Mouse (Mus musculus) lung, postnatal 0 days (tissue): ENCODE results near the gene Comt. TPM values are rescaled to one million over a fixed set of nuclear protein-coding genes. Genes with fewer than 3 reads are reported as not detected.

Experiments
- ATAC-seq: fragments of 200-750 bp; cut with Nextera tagmentation; 2 replicates; pipeline ENCODE4 v1.8.0; 2017; ENCODE audit warnings: moderate library complexity
- DNase-seq: peaks from one replicate; pipeline ENCODE4 v3.0.0-alpha.2; 2016; ENCODE audit warnings: low spot score
- H3K27ac ChIP-seq: fragments of 300-500 bp; sonication (generic); 2 replicates; pipeline ENCODE4 v1.5.1; 2014; ENCODE audit warnings: antibody characterized with exemption, mild to moderate bottlenecking, low read length, mixed read lengths
- H3K27me3 ChIP-seq: fragments of 300-500 bp; sonication (generic); replicated peaks from 2 replicates; pipeline ENCODE4 v1.6.1; 2014; ENCODE audit warnings: low read length, mixed read lengths; ENCODE audit not compliant: insufficient read depth
- H3K36me3 ChIP-seq: fragments of 300-500 bp; sonication (generic); 2 replicates; pipeline ENCODE4 v1.6.1; 2014; ENCODE audit warnings: low read length, mixed read lengths; ENCODE audit not compliant: insufficient read depth
- H3K4me1 ChIP-seq: fragments of 300-500 bp; sonication (generic); 2 replicates; pipeline ENCODE4 v1.6.1; 2014; ENCODE audit warnings: antibody characterized with exemption, low read depth, low read length, mixed read lengths; ENCODE audit not compliant: insufficient read depth
- H3K4me2 ChIP-seq: fragments of 300-500 bp; sonication (generic); replicated peaks from 2 replicates; pipeline ENCODE4 v1.6.1; 2014; ENCODE audit warnings: low read depth, mild to moderate bottlenecking, low read length, moderate library complexity, mixed read lengths
- H3K4me3 ChIP-seq: fragments of 300-500 bp; sonication (generic); 2 replicates; pipeline ENCODE4 v1.5.1; 2014; ENCODE audit warnings: low read depth, low read length
- H3K9ac ChIP-seq: fragments of 300-500 bp; sonication (generic); replicated peaks from 2 replicates; pipeline ENCODE4 v1.6.1; 2014; ENCODE audit warnings: low read depth, mild to moderate bottlenecking
- H3K9me3 ChIP-seq: fragments of 300-500 bp; sonication (generic); 2 replicates; pipeline ENCODE4 v1.6.1; 2016; ENCODE audit warnings: low read length, mixed read lengths
- CTCF ChIP-seq: IDR thresholded peaks from 2 replicates; pipeline ENCODE4 v1.5.1; 2016; ENCODE audit warnings: antibody characterized with exemption, mild to moderate bottlenecking
- EP300 ChIP-seq: IDR thresholded peaks from 2 replicates; pipeline ENCODE4 v1.6.1; 2016; ENCODE audit warnings: antibody characterized with exemption, mild to moderate bottlenecking, control low read depth
- WGBS: fragments of 180-500 bp; shearing (Covaris S2); extraction: QIAGEN DNeasy Blood & Tissue Kit; methylation state at CpG from one replicate; pipeline ENCODE4 v1.1.7; 2014; 5-methylcytosine and 5-hydroxymethylcytosine counted together
- polyA plus RNA-seq: library from polyadenylated mRNA; unstranded; fragments of >200 nt; fragmentation: Nextera tagmentation; extraction: Ambion mirVana; gene quantifications from 2 replicates; pipeline ENCODE4 v1.2.1, GENCODE M21; 2015

Gene Comt
- polyA plus RNA-seq, 1 experiment from 2014 or later, result 109 TPM

GRCm38 (mm10) chr16:18459335-18459954 lies 32.8 kb upstream of the Comt start:
- Histone ChIP-seq H3K9me3 (no peaks in the 10 kb centered on the region), H3K9ac (no peak overlapping the region), H3K4me1 (no peaks in the 10 kb centered on the region), H3K27ac (peak overlapping the region; percentile 20; the same call in 1 of the 2 replicates), H3K4me3 (no peak overlapping the region), H3K4me2 (no peak overlapping the region; the same call in 1 of the 2 replicates), H3K36me3 (peaks cover 14% of the 10 kb centered on the region; the same call in 1 of the 2 replicates), H3K27me3 (no peaks in the 10 kb centered on the region)
- ATAC-seq (peak; percentile 54), DNase-seq (peak; percentile 44)
- TF ChIP-seq CTCF (no peak), EP300 (no peak)
- 19% methylated on average over 12 of the region's 12 CpGs for WGBS

GRCm38 (mm10) chr16:18458661-18459060 lies 32.0 kb upstream of the Comt start:
- Histone ChIP-seq H3K27ac (no peak overlapping the region), H3K4me3 (no peak overlapping the region), H3K9ac (no peak overlapping the region), H3K9me3 (no peaks in the 10 kb centered on the region), H3K27me3 (no peaks in the 10 kb centered on the region), H3K4me1 (no peaks in the 10 kb centered on the region), H3K4me2 (no peak overlapping the region), H3K36me3 (peaks cover 14% of the 10 kb centered on the region; the same call in 1 of the 2 replicates)
- ATAC-seq (no peak), DNase-seq (no peak)
- TF ChIP-seq EP300, result no peak
- no peak for TF ChIP-seq CTCF

- TF ChIP-seq CTCF (no peak), EP300 (no peak)
- Histone ChIP-seq H3K9ac (no peak overlapping the region), H3K4me2 (no peak overlapping the region), H3K9me3 (no peaks in the 10 kb centered on the region), H3K36me3 (peaks cover 14% of the 10 kb centered on the region; the same call in 1 of the 2 replicates), H3K4me1 (no peaks in the 10 kb centered on the region), H3K27me3 (no peaks in the 10 kb centered on the region), H3K4me3 (no peak overlapping the region), H3K27ac (no peak overlapping the region)
- no peak for DNase-seq
- no peak for ATAC-seq
- WGBS, result 64% methylated on average over 6 of the region's 6 CpGs
Measured at GRCm38 (mm10) chr16:18455407-18455806, 28.8 kb upstream of the Comt start.

GRCm38 (mm10) chr16:18453846-18454245 lies 27.2 kb upstream of the Comt start:
- 58% methylated on average over 5 of the region's 5 CpGs for WGBS

GRCm38 (mm10) chr16:18452361-18452862 lies 25.8 kb upstream of the Comt start:
- ATAC-seq, result no peak
- Histone ChIP-seq H3K36me3 (peaks cover 8% of the 10 kb centered on the region; the same call in 1 of the 2 replicates), H3K9ac (no peak overlapping the region), H3K27ac (no peak overlapping the region), H3K4me3 (no peak overlapping the region), H3K9me3 (no peaks in the 10 kb centered on the region), H3K27me3 (no peaks in the 10 kb centered on the region), H3K4me2 (no peak overlapping the region), H3K4me1 (no peaks in the 10 kb centered on the region)
- WGBS, result 84% methylated on average over 8 of the region's 8 CpGs
- no peak for TF ChIP-seq EP300
- no peak for DNase-seq

More at GRCm38 (mm10) chr16:18453846-18454245, 27.2 kb upstream of the Comt start:
- ATAC-seq (no peak), DNase-seq (no peak)
- H3K4me2 ChIP-seq, result no peak overlapping the region
- H3K27ac ChIP-seq, result no peak overlapping the region
- H3K4me1 ChIP-seq, result no peaks in the 10 kb centered on the region
- peaks cover 14% of the 10 kb centered on the region; the same call in 1 of the 2 replicates for H3K36me3 ChIP-seq
- TF ChIP-seq EP300 (no peak), CTCF (no peak)
- no peak overlapping the region for H3K9ac ChIP-seq
- H3K27me3 ChIP-seq, result no peaks in the 10 kb centered on the region
- H3K4me3 ChIP-seq, result no peak overlapping the region
- H3K9me3 ChIP-seq, result no peaks in the 10 kb centered on the region

GRCm38 (mm10) chr16:18451486-18452181 lies 25.0 kb upstream of the Comt start:
- Histone ChIP-seq H3K9me3 (no peaks in the 10 kb centered on the region), H3K4me2 (no peak overlapping the region), H3K4me3 (no peak overlapping the region), H3K36me3 (0 out of 2 replicates have a peak, but pooled peaks cover under 1% of the 10 kb centered on the region), H3K27me3 (no peaks in the 10 kb centered on the region), H3K4me1 (no peaks in the 10 kb centered on the region), H3K27ac (no peak overlapping the region), H3K9ac (no peak overlapping the region)
- 52% methylated on average over 9 of the region's 9 CpGs for WGBS
- no peak for TF ChIP-seq EP300
- no peak for TF ChIP-seq CTCF
- ATAC-seq (no peak), DNase-seq (no peak)
